ENCODE assay signal across 15 mouse cellular contexts in genomic region chr9:37122381-37122780, GRCm38 (mm10). TPM values are rescaled to one million over a fixed set of nuclear protein-coding genes. Genes with fewer than 3 reads are reported as not detected.
DNase-seq lines count a peak whose midpoint lies in the region; ATAC-seq and TF ChIP-seq lines count a peak whose summit lies in the region.
"Had no signal": no experiment of that assay in that cellular context is flagged by ENCODE, and none has a peak within 500 bp of the region (broad histone marks: within the 10 kb centered on the region; RNA-seq: fewer than 3 reads in every experiment).

No protein-coding gene starts in this region.

- no peak for TF ChIP-seq POLR2A in olfactory bulb, adult 2 months (IDR thresholded peaks at IDR 0.05; ENCODE audit: insufficient read depth, low read depth, low read length)

- no peaks in the 10 kb centered on the region for H3K36me3 ChIP-seq in neural tube, embryonic 11.5 days (ENCODE audit: control insufficient read depth, insufficient read depth, low read length)
- H3K36me3 ChIP-seq: heart, embryonic 12.5 days had no signal

- peak; percentile 40; the same call in 1 of the 2 replicates for ATAC-seq in neural tube, embryonic 11.5 days (ENCODE audit: insufficient read depth, low FRiP score, low TSS enrichment)
- no peak for ATAC-seq in CD4-positive, CD25-positive, alpha-beta regulatory T cell, adult 4 months
- ATAC-seq: lung, postnatal 0 days had no signal

- H3K27ac ChIP-seq in neural tube, embryonic 11.5 days (ENCODE audit: low read depth, low read length) = no peak overlapping the region
- 0 out of 2 replicates have a peak overlapping the region, but pooled peaks have one; percentile 40 for H3K27ac ChIP-seq in olfactory bulb, adult 2 months (ENCODE audit: insufficient read depth, low read depth, low read length)

- H3K27me3 ChIP-seq in neural tube, embryonic 11.5 days (ENCODE audit: control insufficient read depth, insufficient read depth, low read length) = 0 out of 2 replicates have a peak, but pooled peaks cover 5% of the 10 kb centered on the region
- H3K27me3 ChIP-seq: heart, embryonic 12.5 days; midbrain, embryonic 13.5 days had no signal

- intact Hi-C loops in gastrocnemius, postnatal 14 days (cut with DNase I; ENCODE audit: low total_unique reads) = no loop called here

- TF ChIP-seq CTCF in olfactory bulb, adult 2 months (IDR thresholded peaks at IDR 0.05; ENCODE audit: insufficient read depth, low read depth, low read length) = no peak

- peak; percentile 81 for DNase-seq in gastrocnemius, adult 18-20 months (ENCODE audit: low spot score)
- no peak for DNase-seq in gastrocnemius, postnatal 4 days (ENCODE audit: low spot score in 2 of 2)
- DNase-seq in neural tube, embryonic 11.5 days (ENCODE audit: low spot score) = no peak
- DNase-seq in neural tube, embryonic 10.5 days (ENCODE audit: extremely low spot score, low spot score) = no peak
- peak; percentile 66 for DNase-seq in gastrocnemius, postnatal 14 days
- DNase-seq in left cerebral cortex, adult 11 months (ENCODE audit: low spot score) = no peak
- DNase-seq: right cerebral cortex, postnatal 4 days; thymus, postnatal 25 days had no signal

- H3K4me1 ChIP-seq in neural tube, embryonic 11.5 days (ENCODE audit: control insufficient read depth, insufficient read depth, low read length) = peaks cover 25% of the 10 kb centered on the region
- H3K4me1 ChIP-seq in olfactory bulb, adult 2 months (ENCODE audit: control insufficient read depth, insufficient read depth, low read length) = peaks cover 17% of the 10 kb centered on the region
- H3K4me1 ChIP-seq: heart, embryonic 12.5 days had no signal

- H3K4me3 ChIP-seq in neural tube, embryonic 11.5 days (ENCODE audit: low read depth, low read length) = no peak overlapping the region
- no peak overlapping the region for H3K4me3 ChIP-seq in olfactory bulb, adult 2 months (ENCODE audit: insufficient read depth, low read depth, low read length)
- H3K4me3 ChIP-seq: heart, embryonic 12.5 days; midbrain, embryonic 13.5 days had no signal

- H3K4me2 ChIP-seq in neural tube, embryonic 11.5 days (ENCODE audit: low read depth) = no peak overlapping the region
- H3K4me2 ChIP-seq: heart, embryonic 12.5 days; midbrain, embryonic 13.5 days had no signal

- WGBS in neural tube, embryonic 11.5 days = 6% methylated on average over 1 of the region's 1 CpGs
- 78% methylated on average over 1 of the region's 1 CpGs for WGBS in olfactory bulb, adult 2 months

- H3K9me3 ChIP-seq in neural tube, embryonic 11.5 days (ENCODE audit: control insufficient read depth, low read length) = no peaks in the 10 kb centered on the region
- H3K9me3 ChIP-seq: heart, embryonic 12.5 days; midbrain, embryonic 13.5 days had no signal

- H3K9ac ChIP-seq in neural tube, embryonic 11.5 days (ENCODE audit: low read length) = no peak overlapping the region; the same call in 1 of the 2 replicates
- H3K9ac ChIP-seq: heart, embryonic 12.5 days; midbrain, embryonic 13.5 days had no signal

RNA-seq across cellular contexts. Expression of gene Pknox2, which starts 24.8 kb away (rescaled TPM):
- 10 to 100 TPM; 39.5 to 42.9 TPM for total RNA-seq in gastrocnemius, adult 18-20 months (2021)
- 10 to 100 TPM; 24.6 to 28.4 TPM for total RNA-seq in gastrocnemius, postnatal 4 days (2021)
- polyA plus RNA-seq in neural tube, embryonic 11.5 days (2014; fragmentation: Nextera tagmentation; extraction: Ambion mirVana) = 22.8 and 24.3 TPM in 2 replicates
- 10 to 100 TPM; 27.6 to 31.4 TPM for total RNA-seq in gastrocnemius, postnatal 14 days (2021)
- polyA plus RNA-seq in olfactory bulb, adult 2 months (2012; ENCODE audit: insufficient read depth, insufficient read length, low replicate concordance, missing spikeins) = not detected in 2 replicates
- polyA plus RNA-seq in CD4-positive, CD25-positive, alpha-beta regulatory T cell, adult 4 months (2017; shearing (Covaris generic)) = not detected
- total RNA-seq: hematopoietic stem cell, adult 5-6 weeks; MEL had no signal

Comparison
In these comparisons a context has a peak if more than half of its experiments do, and no peak if none do; other contexts are left out.
1. DNase-seq: peak in gastrocnemius, adult 18-20 months (single experiment) and gastrocnemius, postnatal 14 days (single experiment); none in gastrocnemius, postnatal 4 days (0 of 2), neural tube, embryonic 11.5 days (single experiment), neural tube, embryonic 10.5 days (single experiment) and left cerebral cortex, adult 11 months (single experiment).